Mouse (Mus musculus) liver, adult 2 months (tissue): ENCODE data around the gene Lrig1. TPM values are rescaled to one million over a fixed set of nuclear protein-coding genes. Genes with fewer than 3 reads are reported as not detected.

Experiments
- DNase-seq: peaks from one replicate; pipeline ENCODE4 v3.0.0-alpha.2; 2011; ENCODE audit warnings: low read depth, low spot score; ENCODE audit errors: extremely low read depth
- H3K27ac ChIP-seq: fragments of 200-500 bp; replicated peaks from 2 replicates; pipeline ENCODE4 v1.5.1; 2012; ENCODE audit warnings: low read depth, mild to moderate bottlenecking, control low read depth, inconsistent platforms, low read length; ENCODE audit not compliant: insufficient read depth
- H3K27me3 ChIP-seq: fragments of 200-500 bp; 2 replicates; pipeline ENCODE4 v1.6.1; 2012; ENCODE audit warnings: mild to moderate bottlenecking, moderate library complexity, low read length, inconsistent platforms; ENCODE audit not compliant: control insufficient read depth, insufficient read depth
- H3K36me3 ChIP-seq: fragments of 200-500 bp; 2 replicates; pipeline ENCODE4 v1.6.1; 2012; ENCODE audit warnings: low read length, inconsistent platforms; ENCODE audit not compliant: control insufficient read depth, insufficient read depth
- H3K4me1 ChIP-seq: fragments of 200-500 bp; 2 replicates; pipeline ENCODE4 v1.6.1; 2011; ENCODE audit warnings: low read length; ENCODE audit not compliant: control insufficient read depth, insufficient read depth
- H3K4me3 ChIP-seq: fragments of 200-500 bp; 2 replicates; pipeline ENCODE4 v1.5.1; 2011; ENCODE audit warnings: low read depth, mild to moderate bottlenecking, control low read depth, low read length, moderate library complexity; ENCODE audit not compliant: insufficient read depth
- H3K79me2 ChIP-seq: fragments of 200-500 bp; 2 replicates; pipeline ENCODE4 v1.6.1; 2012; ENCODE audit warnings: inconsistent platforms, mild to moderate bottlenecking, low read length, moderate library complexity; ENCODE audit not compliant: control insufficient read depth, insufficient read depth
- H3K9ac ChIP-seq: fragments of 200-500 bp; 2 replicates; pipeline ENCODE4 v1.6.1; 2012; ENCODE audit warnings: low read depth, mild to moderate bottlenecking, control low read depth, inconsistent platforms, low read length
- CTCF ChIP-seq: fragments of 200-500 bp; IDR thresholded peaks from 2 replicates; pipeline ENCODE4 v1.5.1; 2011; ENCODE audit warnings: low read depth, low read length, control low read depth
- POLR2A ChIP-seq: fragments of 200-500 bp; IDR thresholded peaks from 2 replicates; pipeline ENCODE4 v1.6.1; 2011; ENCODE audit warnings: low read length, control low read depth; ENCODE audit not compliant: insufficient read depth; ENCODE audit errors: extremely low read depth
- WGBS: fragments of 180-500 bp; shearing (Covaris S2); methylation state at CpG from one replicate; pipeline ENCODE4 v1.1.7; 2018; 5-methylcytosine and 5-hydroxymethylcytosine counted together
- polyA plus RNA-seq: library from polyadenylated mRNA; depleted of rRNA; stranded (reverse); fragments of >200 nt; gene quantifications from 2 replicates; pipeline ENCODE4 v1.2.3, GENCODE M21; 2012
- total RNA-seq: library from RNA; depleted of rRNA; stranded (reverse); fragments of >200 nt; gene quantifications from 2 replicates; pipeline ENCODE4 v1.2.3, GENCODE M21; 2014

Gene Lrig1
- total and polyA plus RNA-seq, 2 experiments, result 12.4 to 14.8 TPM

DNA sequence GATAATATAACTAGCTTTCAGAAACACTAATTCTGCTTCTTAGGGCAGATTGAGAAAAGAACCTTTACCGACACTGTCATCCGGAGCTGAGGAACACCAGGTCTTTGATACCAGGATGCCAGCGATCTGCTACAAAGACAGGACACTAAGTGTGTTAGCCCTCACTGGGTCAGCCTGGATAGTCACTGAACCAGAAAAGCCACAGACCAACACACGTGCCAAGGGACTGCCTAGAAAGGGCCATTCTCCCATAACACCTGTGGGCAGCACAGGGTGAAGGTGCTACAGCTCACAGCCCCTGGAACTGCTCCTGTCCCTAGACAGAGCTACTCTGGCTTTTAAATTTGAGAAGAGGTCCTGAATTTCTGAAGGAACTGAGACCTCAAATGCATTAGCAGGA is 32.8 kb downstream of the Lrig1 start:
- Histone ChIP-seq H3K4me1 (peaks cover 45% of the 10 kb centered on the region), H3K27ac (peak overlapping the region; percentile 86), H3K9ac (peak overlapping the region; percentile 46; the same call in 1 of the 2 replicates), H3K4me3 (no peak overlapping the region), H3K79me2 (peaks cover 26% of the 10 kb centered on the region; the same call in 1 of the 2 replicates), H3K27me3 (no peaks in the 10 kb centered on the region), H3K36me3 (no peaks in the 10 kb centered on the region)
- TF ChIP-seq CTCF (no peak), POLR2A (no peak)
- WGBS, result 44% methylated on average over 4 of the region's 4 CpGs
- DNase-seq, result peak; percentile 73

DNA sequence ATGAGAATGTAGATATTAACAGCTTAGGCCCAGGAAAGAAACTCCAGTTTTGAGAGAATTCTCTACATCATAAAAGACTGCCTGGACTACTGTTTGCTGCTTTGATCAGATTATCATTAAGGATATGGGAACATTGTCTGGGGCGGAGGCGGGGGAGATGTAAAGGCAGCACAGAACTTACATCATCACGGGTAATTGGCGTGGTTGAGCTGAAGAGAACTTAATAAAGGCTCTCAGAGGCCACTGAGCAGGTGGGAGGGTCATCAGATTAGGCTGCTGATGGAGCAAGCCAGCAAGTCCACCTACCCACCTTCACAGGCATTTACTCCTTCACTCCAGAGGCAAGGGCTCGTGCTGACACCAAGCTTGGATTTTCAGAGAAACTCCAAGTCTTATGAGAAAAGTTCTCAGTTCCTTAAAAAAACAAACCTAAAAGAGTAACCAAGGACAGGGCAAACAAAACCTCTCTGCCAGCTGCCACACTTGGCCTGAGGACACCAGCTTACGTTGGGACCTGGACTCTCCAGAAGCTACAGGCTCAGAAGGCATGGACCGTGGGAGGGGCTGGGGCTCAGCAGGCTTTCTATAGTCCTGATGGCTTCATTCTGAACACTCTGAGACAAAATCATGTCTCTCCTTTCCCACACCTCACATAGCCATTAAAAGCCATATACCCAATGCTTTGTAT is 33.4 kb downstream of the Lrig1 start:
- no peak overlapping the region for H3K4me3 ChIP-seq
- peak overlapping the region; percentile 88 for H3K27ac ChIP-seq
- DNase-seq, result peak; percentile 89
- peaks cover 28% of the 10 kb centered on the region; the same call in 1 of the 2 replicates for H3K79me2 ChIP-seq
- H3K27me3 ChIP-seq, result no peaks in the 10 kb centered on the region
- no peaks in the 10 kb centered on the region for H3K36me3 ChIP-seq
- H3K4me1 ChIP-seq, result peaks cover 45% of the 10 kb centered on the region
- 30% methylated on average over 7 of the region's 7 CpGs for WGBS
- no peak for TF ChIP-seq CTCF
- no peak for TF ChIP-seq POLR2A
- H3K9ac ChIP-seq, result 0 out of 2 replicates have a peak overlapping the region, but pooled peaks have one; percentile 18

DNA sequence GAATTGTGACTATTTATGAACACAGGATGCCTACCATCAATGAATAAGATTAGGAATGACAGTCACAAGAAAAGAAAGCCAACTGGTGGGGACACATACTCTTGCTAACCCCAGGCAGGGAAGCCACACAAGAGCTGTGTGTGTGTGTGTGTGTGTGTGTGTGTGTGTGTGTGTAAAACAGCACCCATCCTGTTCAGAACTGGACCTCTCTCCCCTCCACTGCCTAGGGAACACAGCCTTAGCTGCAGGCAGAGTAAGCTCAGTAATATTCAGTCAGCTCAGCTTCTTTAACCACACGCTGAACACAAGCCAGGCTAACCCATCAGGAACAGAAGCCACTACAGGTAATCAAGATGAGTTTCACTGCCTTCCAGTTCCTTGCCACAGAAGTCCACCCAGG is 34.3 kb downstream of the Lrig1 start:
- Histone ChIP-seq H3K4me3 (no peak overlapping the region), H3K27me3 (no peaks in the 10 kb centered on the region), H3K4me1 (peaks cover 40% of the 10 kb centered on the region), H3K27ac (peak overlapping the region; percentile 69), H3K36me3 (no peaks in the 10 kb centered on the region), H3K9ac (no peak overlapping the region), H3K79me2 (peaks cover 27% of the 10 kb centered on the region; the same call in 1 of the 2 replicates)
- 73% methylated on average over 1 of the region's 1 CpGs for WGBS
- no peak for DNase-seq
- TF ChIP-seq CTCF (no peak), POLR2A (no peak)

DNA sequence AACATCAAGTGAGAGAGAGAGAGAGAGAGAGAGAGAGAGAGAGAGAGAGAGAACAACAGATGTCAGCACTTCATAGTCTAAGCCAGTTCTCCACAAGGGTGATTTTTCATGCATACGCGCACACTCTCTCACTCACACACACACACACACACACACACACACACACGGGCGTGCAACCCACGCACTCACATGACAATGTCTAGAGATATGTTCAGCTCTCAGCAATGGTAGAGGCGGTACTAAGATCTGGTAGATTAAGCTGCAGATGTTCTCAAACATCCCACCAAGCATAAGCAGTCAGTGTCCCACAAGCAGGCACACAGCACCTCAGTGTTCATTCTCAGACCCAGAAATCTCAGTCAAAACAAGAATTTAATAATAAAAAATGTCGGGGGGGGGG is 34.7 kb downstream of the Lrig1 start:
- peaks cover 27% of the 10 kb centered on the region; the same call in 1 of the 2 replicates for H3K79me2 ChIP-seq
- WGBS, result 41% methylated on average over 7 of the region's 7 CpGs
- H3K4me3 ChIP-seq, result no peak overlapping the region

DNA sequence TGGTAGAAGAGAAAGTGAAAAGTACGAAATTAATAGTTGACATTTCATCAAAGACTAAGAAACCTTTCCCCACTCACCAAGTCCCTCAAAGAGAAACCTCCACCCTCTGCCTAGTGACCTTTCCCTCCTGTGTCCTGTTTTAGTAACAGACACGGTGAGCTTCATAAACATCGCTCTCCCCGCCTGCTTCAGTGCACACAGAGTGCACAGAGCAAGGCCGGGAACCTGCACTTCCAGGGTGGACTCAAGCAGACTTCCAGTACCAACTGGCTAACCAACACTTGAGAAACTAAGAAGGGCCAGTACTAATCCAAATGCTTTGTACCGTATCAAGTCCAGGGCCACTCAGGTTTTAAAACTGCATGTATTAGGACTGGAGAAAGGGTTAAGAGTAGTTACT is 36.0 kb downstream of the Lrig1 start:
- TF ChIP-seq POLR2A (no peak), CTCF (no peak)

More for the DNA sequence above, 34.7 kb downstream of the Lrig1 start:
- no peak for DNase-seq
- Histone ChIP-seq H3K9ac (peak overlapping the region; percentile 44; the same call in 1 of the 2 replicates), H3K27me3 (no peaks in the 10 kb centered on the region), H3K27ac (peak overlapping the region; percentile 69), H3K4me1 (peaks cover 37% of the 10 kb centered on the region), H3K36me3 (peaks cover 2% of the 10 kb centered on the region; the same call in 1 of the 2 replicates)
- no peak for TF ChIP-seq CTCF
- no peak for TF ChIP-seq POLR2A

DNA sequence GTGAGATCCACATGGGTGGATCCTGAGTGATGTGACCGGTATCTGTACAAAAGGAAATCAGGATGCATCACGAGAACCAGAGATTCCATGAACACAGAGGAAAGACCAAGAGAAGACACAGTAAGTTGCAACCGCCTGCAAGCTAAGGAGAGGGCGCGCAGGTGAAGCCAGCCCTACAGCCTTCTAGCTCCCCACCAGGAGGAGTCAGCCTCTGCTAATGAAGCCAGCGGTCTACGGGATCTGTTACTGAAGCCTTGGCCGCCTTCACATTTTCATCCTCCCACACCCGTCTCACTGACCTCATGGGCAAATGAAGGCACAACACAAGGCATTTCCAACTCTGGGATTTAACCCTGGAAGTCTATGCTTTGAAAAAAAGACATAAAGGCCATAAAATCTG is 38.0 kb downstream of the Lrig1 start:
- H3K36me3 ChIP-seq, result peaks cover 5% of the 10 kb centered on the region; the same call in 1 of the 2 replicates
- no peak overlapping the region for H3K9ac ChIP-seq
- no peak for DNase-seq
- H3K4me3 ChIP-seq, result no peak overlapping the region
- TF ChIP-seq POLR2A, result no peak
- TF ChIP-seq CTCF, result no peak
- peaks cover 38% of the 10 kb centered on the region; the same call in 1 of the 2 replicates for H3K79me2 ChIP-seq
- peaks cover 14% of the 10 kb centered on the region for H3K4me1 ChIP-seq
- 89% methylated on average over 9 of the region's 9 CpGs for WGBS
- no peaks in the 10 kb centered on the region for H3K27me3 ChIP-seq
- no peak overlapping the region for H3K27ac ChIP-seq

More for the DNA sequence above, 36.0 kb downstream of the Lrig1 start:
- DNase-seq, result peak; percentile 57
- Histone ChIP-seq H3K4me1 (peaks cover 27% of the 10 kb centered on the region), H3K4me3 (no peak overlapping the region), H3K9ac (no peak overlapping the region), H3K27me3 (no peaks in the 10 kb centered on the region), H3K36me3 (peaks cover 3% of the 10 kb centered on the region; the same call in 1 of the 2 replicates), H3K27ac (no peak overlapping the region), H3K79me2 (peaks cover 33% of the 10 kb centered on the region; the same call in 1 of the 2 replicates)
- 37% methylated on average over 6 of the region's 6 CpGs for WGBS
